Mouse (Mus musculus): ENCODE results near the gene Zc3h18.

DNA sequence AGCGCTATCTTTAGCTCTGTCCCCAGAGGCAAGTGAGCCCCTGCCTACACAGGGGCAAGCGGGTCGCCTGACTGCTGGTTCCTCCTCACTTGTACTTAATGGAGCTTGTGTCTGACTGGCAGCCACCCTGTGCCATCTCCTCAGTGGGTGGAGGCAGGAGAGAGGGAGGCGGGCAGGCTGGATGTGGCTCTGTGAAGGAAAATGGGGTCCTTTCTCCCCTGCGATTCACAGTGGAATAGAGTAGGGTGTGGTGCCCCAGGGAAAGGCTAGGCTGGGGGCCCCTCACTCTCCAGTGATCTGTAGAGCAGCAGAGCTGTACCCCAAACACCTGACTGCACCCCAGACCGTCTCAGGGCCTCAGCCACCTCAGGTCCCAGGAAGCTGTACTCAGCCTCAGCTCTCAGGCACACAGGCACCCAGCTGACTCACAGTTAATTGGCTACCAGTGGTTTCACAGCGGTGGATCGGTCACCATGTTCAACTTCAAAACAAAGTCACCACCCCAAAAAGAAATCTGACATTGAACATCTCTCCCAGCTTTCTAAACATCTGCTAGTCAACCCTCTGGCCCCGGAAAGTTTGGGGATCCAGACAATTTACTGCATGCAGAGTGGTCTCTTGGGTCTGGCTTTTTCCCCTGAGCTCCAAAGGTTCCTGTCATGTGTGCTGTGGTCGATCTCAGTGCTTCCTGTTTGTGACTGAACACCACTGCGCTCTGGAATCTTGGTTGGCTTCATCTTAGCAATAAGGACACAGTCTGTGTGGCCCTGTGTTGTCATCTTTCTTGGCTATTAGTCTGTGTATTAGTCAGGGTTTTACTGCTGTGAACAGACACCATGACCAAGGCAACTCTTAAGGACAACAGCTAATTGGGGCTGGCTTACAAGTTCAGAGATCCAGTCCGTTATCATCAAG, 31.0 kb upstream of the Zc3h18 start:
- TF ChIP-seq POLR2A (IDR thresholded peaks at IDR 0.05; ENCODE audit: low read depth, low read length) (no peak), CTCF (IDR thresholded peaks at IDR 0.05; ENCODE audit: extremely low read depth, insufficient read length, insufficient replicate concordance, low read depth, low read length) (no peak)

Measured in small intestine, adult 2 months (tissue).